Mouse (Mus musculus) activated CD4-positive, CD25-positive, alpha-beta regulatory T cell, adult 9 weeks (primary cell): ENCODE data around the gene Cd47. TPM values are rescaled to one million over a fixed set of nuclear protein-coding genes. Genes with fewer than 3 reads are reported as not detected.

ENCODE experiments used
- polyA plus RNA-seq: library from polyadenylated mRNA; unstranded; fragments of 100-300 nt; shearing (Covaris generic); gene quantifications from one replicate; pipeline ENCODE4 v1.2.1, GENCODE M21; 2017

The Cd47 gene
- 293 TPM for polyA plus RNA-seq

DNA sequence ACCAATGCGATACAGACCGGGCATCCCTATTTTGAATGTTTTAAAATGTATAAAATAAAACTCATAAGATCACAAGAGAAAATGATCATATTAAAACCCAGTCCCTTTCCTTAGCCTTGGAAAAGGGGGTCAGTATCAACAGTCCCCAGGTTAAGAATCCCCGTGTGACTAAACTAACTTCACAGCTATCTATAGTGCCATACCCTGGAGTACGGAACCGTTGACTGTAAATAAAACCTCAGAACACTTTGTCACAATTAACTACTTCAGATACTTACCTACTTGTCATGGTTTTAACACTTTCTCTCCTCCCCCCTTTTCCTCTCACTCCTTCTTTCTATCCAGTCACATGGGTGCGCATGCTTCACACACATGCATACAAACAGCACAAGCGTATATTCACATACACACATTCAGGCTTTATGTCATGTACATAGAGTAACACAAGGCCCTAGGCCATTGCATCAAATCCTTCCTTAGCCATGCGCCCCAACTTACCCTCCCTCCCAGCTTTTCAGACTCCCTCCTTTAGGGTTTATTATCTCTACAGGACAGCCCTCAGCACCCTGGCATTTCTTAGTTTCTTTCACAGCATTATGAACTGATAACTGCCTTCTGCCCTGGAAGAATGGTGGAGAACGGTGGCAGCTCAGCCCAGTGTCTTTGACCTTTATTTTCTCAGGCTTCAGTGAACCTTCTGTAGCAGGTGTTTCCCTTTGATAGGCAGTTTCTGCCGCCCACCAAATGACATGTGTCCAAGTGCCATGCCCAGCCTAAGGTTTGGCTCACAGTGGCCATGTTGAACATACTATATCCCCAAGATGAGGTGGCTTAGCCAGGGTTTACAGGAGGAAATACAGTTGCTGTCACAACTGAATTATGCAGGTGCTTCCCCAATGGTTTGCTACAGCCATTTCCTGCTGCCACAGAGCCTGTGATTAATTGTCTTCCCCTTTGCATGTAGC lies at the start of gene Cd47:
Gene Cd47, plus strand, starts transcription at position 937 of the 965 bp plus-strand sequence.

Other genes starting within 250 kb of the Cd47 start
- 6.2 TPM for gene Ift57, start 101.3 kb upstream of the Cd47 start, polyA plus RNA-seq